Mouse (Mus musculus) inflammation-experienced regulatory T-cells (primary cell): ENCODE measurements around the gene Itk. TPM values are rescaled to one million over a fixed set of nuclear protein-coding genes. Genes with fewer than 3 reads are reported as not detected.

ENCODE experiments used
- polyA plus RNA-seq, 2 experiments: library from polyadenylated mRNA; unstranded; fragments of 100-300 nt; shearing (Covaris generic); gene quantifications; one replicate each; pipeline ENCODE4 v1.2.1; 2017

The Itk gene
- 100 to 1,000 TPM; 187 to 364 TPM for polyA plus RNA-seq

DNA sequence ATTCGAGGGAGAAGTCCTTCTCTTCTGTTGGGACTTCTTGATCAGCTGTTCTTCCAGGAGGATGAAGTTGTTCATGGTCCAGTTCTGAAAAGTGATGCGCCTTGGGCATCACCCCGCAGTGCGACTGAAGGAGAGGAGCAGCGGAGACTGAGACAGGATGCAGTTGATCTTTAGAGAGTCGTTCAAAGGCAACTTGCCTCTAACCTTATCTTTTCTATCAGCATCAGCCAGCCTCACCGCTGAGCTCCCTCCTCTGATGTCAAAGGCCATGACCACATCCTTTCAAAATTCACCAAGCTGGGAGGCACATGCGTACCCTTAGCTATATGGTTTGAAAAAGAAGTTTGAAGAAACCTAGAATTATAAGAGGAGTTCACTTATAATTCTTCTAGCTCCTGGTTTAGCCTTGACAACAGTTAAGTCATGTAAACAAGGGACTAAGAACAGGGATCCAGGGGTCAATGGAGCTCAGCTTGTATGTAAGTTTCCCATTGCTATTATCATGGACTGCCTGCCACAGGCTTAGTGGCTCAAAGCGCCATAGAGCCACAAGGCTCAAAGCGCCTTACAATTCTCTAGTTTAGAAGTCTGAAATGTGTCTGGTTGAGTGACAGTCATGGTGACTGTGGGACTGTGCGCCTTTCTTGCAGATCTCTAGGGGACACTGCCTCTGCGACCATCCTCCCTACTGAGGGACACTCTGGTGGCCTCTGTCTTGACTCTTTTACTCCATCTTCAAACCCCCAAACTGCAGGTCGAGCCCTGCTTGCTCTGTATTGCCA, at the start of gene Itk:
Gene Itk (minus strand): TSS at position 180 of the 782 bp plus-strand sequence.

DNA sequence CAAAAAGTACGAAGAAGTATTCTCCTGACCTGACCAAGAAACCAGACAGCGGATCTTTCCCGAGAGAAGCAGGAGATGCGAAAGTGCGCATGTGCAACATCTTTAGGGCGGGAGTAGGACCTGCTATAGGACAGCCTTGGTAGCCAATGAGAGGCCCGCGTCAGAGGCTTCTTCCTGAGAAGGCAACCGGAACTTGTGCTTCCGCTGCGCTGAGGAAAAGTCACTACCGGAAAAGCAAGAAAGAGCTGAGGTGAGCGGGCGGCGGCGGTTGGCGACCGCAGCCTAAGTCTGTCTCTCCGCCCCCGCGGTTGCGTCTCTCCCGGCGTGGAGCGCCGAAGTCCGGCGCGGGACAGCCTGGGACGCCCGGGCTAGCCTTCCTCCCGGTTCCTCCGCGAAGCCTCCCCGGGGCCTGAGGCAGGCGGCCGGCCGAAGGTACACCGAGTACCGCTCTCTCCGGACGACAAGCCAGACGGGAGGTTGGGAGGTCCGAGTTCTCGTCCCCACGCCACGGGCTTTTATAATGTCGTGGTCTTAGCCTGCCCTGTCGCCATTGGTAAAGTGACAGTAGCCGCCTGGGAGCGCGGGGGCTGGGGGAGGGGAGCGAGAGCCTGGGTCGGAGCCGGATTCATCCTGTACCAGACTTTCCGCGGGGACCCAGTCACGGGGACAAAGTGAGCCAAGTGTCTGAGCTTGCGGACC, 47.6 kb upstream of the Itk start, which contains the start of gene Med7:
Gene Med7 (plus strand): TSS at position 166 of the 699 bp plus-strand sequence.

DNA sequence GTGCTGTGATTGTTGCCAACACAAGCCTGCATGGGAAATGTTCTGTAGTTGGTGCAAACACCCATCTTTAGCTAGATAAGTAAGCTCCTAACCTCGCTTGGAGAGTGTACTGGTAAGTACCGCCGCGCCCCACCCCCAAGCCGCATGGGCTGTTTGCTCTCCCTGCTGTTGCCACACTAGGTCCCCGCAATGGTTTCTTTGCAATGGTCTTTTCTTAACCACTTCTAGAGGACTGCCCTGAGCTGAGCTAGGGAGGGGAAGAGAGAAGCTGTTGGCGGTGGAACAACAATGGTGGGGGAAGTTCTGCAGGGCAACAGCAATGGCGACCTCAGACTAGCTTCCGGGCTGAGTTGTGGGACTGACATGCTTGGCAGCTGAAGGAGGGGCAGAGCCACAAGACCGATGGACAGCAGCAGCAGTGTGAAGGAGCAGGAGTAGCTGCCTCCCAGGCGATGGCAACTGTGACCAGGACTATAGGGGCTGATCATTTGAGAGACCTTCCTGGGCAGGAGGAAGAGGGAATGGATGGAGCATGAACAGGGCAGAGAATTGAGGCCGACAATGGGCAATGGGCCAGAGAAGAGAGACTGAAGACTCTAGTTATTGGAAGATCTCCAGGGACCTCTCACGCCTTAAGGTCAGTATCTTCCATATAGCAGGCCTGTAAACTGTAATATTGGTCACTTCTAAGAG, 7.0 kb upstream of the Itk start, which contains the start of gene Fam71b:
Gene Fam71b (plus strand): TSS at position 393 of the 693 bp plus-strand sequence.

DNA sequence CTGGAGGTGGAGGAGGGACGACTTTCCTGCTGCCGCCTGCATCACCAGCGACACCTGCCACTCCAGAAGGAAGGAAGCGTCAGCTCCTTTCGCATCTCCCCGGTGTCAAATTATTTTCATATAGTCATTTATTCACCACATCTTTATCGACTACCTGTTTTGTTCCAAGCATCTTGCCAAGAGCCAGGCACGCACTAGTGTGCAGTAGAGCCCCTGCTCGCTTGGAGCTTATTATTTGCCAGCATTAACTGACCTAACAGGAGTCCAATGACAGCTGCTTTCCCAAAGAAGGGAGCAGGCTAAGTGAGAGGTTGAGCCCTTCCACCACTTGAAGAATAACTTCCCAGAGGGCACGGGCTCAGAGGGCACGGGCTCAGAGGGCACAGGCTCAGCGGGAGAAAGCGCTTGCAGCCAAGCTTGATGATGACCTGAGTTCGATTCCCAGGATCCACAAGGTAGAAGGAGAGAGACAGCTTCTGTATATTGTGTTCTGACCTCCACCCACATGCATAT, 76.7 kb downstream of the Itk start, which contains the start of gene Cyfip2:
Gene Cyfip2 (minus strand): TSS at position 337 of the 513 bp plus-strand sequence.

Other genes starting within 250 kb of the Itk start
- gene Nipal4, start 223.0 kb downstream of the Itk start, polyA plus RNA-seq = 1 to 10 TPM in 1 of 2 experiments, not detected in 1; 1.2 TPM
- under 1 TPM; 0.20 to 0.68 TPM for gene Fndc9, start 154.0 kb downstream of the Itk start, polyA plus RNA-seq
- gene Cyfip2, start 76.7 kb downstream of the Itk start, polyA plus RNA-seq = 100 to 1,000 TPM; 133 to 162 TPM
- gene Fam71b, start 7.0 kb upstream of the Itk start, polyA plus RNA-seq = under 1 TPM; 0.07 to 0.89 TPM
- gene Med7, start 47.4 kb upstream of the Itk start, polyA plus RNA-seq = 10 to 100 TPM; 49.2 to 67.4 TPM
- gene Havcr2, start 65.4 kb upstream of the Itk start, polyA plus RNA-seq = 1 to 10 TPM; 1.5 to 5.4 TPM
- under 1 TPM in 1 of 2 experiments, not detected in 1; 0.62 TPM for gene Gm12169, start 134.7 kb upstream of the Itk start, polyA plus RNA-seq
- not detected for gene BC053393, start 182.0 kb upstream of the Itk start, polyA plus RNA-seq
- under 1 TPM; 0.12 to 0.28 TPM for gene Dppa1, start 239.7 kb upstream of the Itk start, polyA plus RNA-seq